Mouse (Mus musculus) forebrain, embryonic 12.5 days (tissue): ENCODE measurements around the gene Gpm6b. TPM values are rescaled to one million over a fixed set of nuclear protein-coding genes. Genes with fewer than 3 reads are reported as not detected.

Experiments
- ATAC-seq: fragments of 200-750 bp; cut with Nextera tagmentation; 2 replicates; pipeline ENCODE4 v1.8.0; 2017; ENCODE audit warnings: moderate TSS enrichment; ENCODE audit not compliant: low FRiP score
- H3K27ac ChIP-seq: fragments of 300-500 bp; sonication (generic); 2 replicates; pipeline ENCODE4 v1.5.1; 2016; ENCODE audit warnings: mild to moderate bottlenecking
- H3K27me3 ChIP-seq: fragments of 300-500 bp; sonication (generic); 2 replicates; pipeline ENCODE4 v1.6.1; 2016; ENCODE audit warnings: mild to moderate bottlenecking
- H3K36me3 ChIP-seq: fragments of 300-500 bp; sonication (generic); replicated peaks from 2 replicates; pipeline ENCODE4 v1.6.1; 2016; ENCODE audit warnings: mild to moderate bottlenecking
- H3K4me1 ChIP-seq: fragments of 300-500 bp; sonication (generic); 2 replicates; pipeline ENCODE4 v1.6.1; 2016
- H3K4me2 ChIP-seq: fragments of 300-500 bp; sonication (generic); 2 replicates; pipeline ENCODE4 v1.6.1; 2016; ENCODE audit warnings: mild to moderate bottlenecking, moderate library complexity
- H3K4me3 ChIP-seq: fragments of 300-500 bp; sonication (generic); replicated peaks from 2 replicates; pipeline ENCODE4 v1.5.1; 2016; ENCODE audit warnings: mild to moderate bottlenecking
- H3K9ac ChIP-seq: fragments of 300-500 bp; sonication (generic); 2 replicates; pipeline ENCODE4 v1.6.1; 2016; ENCODE audit warnings: mild to moderate bottlenecking
- H3K9me3 ChIP-seq: fragments of 300-500 bp; sonication (generic); 2 replicates; pipeline ENCODE4 v1.6.1; 2016
- whole genome bisulfite sequencing: fragments of 180-500 bp; shearing (Covaris S2); methylation state at CpG from one replicate; pipeline ENCODE4 v1.1.7; 2016; 5-methylcytosine and 5-hydroxymethylcytosine counted together
- polyA plus RNA-seq: library from polyadenylated mRNA; unstranded; fragments of >200 nt; fragmentation: Nextera tagmentation; extraction: Ambion mirVana; gene quantifications from 2 replicates; pipeline ENCODE4 v1.2.1, GENCODE M21; 2016

The Gpm6b gene
- 226 and 253 TPM in 2 replicates for polyA plus RNA-seq

GRCm38 (mm10) chrX:166238831-166239460 lies at the start of gene Gpm6b:
Gene Gpm6b (plus strand): TSS chrX:166238911.
- peak within 1 kb of the TSS; percentile 57 for H3K4me3 ChIP-seq
- peak; percentile 92 for ATAC-seq

DNA sequence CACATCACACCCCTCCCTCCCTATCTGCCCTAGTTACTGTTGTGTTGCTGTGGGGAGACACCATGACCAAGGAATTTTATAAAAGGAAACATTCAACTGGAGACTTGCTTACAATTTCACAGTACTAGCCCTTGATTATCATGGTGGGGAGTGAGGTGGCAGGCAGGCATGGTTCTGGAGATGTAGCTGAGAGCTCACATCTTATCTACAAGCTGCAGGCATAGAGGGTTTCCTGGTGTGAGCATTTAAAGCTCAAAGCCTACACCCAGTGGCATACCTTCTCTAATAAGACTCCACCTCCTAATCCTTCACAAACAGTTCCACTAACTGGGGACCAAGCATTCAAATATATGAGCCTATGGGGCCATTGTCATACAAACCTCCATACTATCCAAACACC lies 42.4 kb upstream of the Gpm6b start:
- Histone ChIP-seq H3K36me3 (no peaks in the 10 kb centered on the region), H3K9me3 (no peaks in the 10 kb centered on the region), H3K9ac (no peak overlapping the region), H3K27me3 (peaks cover 4% of the 10 kb centered on the region; the same call in 1 of the 2 replicates), H3K4me2 (no peak overlapping the region), H3K4me1 (no peaks in the 10 kb centered on the region), H3K27ac (no peak overlapping the region), H3K4me3 (no peak overlapping the region)
- no peak for ATAC-seq

More at GRCm38 (mm10) chrX:166238831-166239460, at the start of gene Gpm6b:
- no peaks in the 10 kb centered on the region for H3K4me1 ChIP-seq
- WGBS: 24% methylated on average over 56 of the region's 63 CpGs
- peak within 1 kb of the TSS; percentile 83 for H3K4me2 ChIP-seq
- H3K9me3 ChIP-seq: no peaks in the 10 kb centered on the region
- H3K27ac ChIP-seq: no peak within 1 kb of the TSS
- no peaks in the 10 kb centered on the region for H3K36me3 ChIP-seq
- H3K9ac ChIP-seq: peak within 1 kb of the TSS; percentile 67
- peaks cover 34% of the 10 kb centered on the region for H3K27me3 ChIP-seq

DNA sequence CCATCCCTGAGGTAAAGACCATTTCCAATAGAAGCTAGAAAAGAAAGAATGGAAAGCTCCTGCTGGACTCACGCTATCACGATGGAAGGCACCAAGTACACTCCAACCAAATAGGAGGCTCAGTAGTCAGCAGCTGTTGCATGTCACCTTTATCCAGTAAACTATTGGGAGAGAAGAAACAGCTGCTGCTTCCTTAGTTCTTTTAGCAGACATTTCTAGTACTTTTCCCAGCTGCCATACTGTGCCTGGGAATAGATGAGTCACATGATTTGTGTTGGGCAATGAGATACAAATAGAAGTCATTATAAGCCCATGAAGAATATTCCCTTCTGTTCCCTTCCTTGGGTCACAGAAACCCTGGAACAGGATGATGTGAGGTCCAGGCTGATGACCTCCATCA lies 40.4 kb upstream of the Gpm6b start:
- H3K27me3 ChIP-seq: peaks cover 4% of the 10 kb centered on the region; the same call in 1 of the 2 replicates

GRCm38 (mm10) chrX:166199812-166200211 lies 38.9 kb upstream of the Gpm6b start:
- H3K9ac ChIP-seq: no peak overlapping the region
- H3K9me3 ChIP-seq: no peaks in the 10 kb centered on the region
- H3K27ac ChIP-seq: no peak overlapping the region
- H3K4me1 ChIP-seq: no peaks in the 10 kb centered on the region
- H3K36me3 ChIP-seq: no peaks in the 10 kb centered on the region
- no peak overlapping the region for H3K4me3 ChIP-seq
- H3K4me2 ChIP-seq: no peak overlapping the region
- H3K27me3 ChIP-seq: peaks cover 4% of the 10 kb centered on the region; the same call in 1 of the 2 replicates
- ATAC-seq: no peak

More for the DNA sequence above, 40.4 kb upstream of the Gpm6b start:
- ATAC-seq: no peak
- no peak overlapping the region for H3K4me3 ChIP-seq
- H3K4me1 ChIP-seq: no peaks in the 10 kb centered on the region
- 100% methylated on average over 2 of the region's 2 CpGs for WGBS
- no peak overlapping the region for H3K9ac ChIP-seq
- H3K9me3 ChIP-seq: no peaks in the 10 kb centered on the region
- H3K27ac ChIP-seq: no peak overlapping the region
- H3K36me3 ChIP-seq: no peaks in the 10 kb centered on the region
- no peak overlapping the region for H3K4me2 ChIP-seq

DNA sequence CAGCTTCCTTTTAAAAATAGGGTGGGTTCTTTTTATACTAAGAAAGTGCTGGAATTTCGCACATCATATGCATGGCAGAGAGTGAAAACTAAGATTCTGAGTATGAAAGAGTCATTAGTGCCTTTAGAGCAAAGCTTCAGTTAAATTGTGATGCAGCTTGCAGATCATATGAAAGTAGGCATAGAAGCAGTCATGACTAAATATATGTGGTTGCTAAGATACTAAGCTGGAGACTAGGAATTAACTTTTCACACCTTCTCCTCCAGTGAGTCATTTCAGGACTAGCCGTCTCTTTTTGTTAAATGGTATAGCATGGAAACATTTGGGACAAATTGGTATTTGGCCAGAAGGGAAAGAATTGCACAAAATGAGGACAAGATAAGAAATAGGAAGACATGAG lies 24.1 kb upstream of the Gpm6b start:
- Histone ChIP-seq H3K4me2 (no peak overlapping the region), H3K36me3 (no peaks in the 10 kb centered on the region), H3K27me3 (peaks cover 44% of the 10 kb centered on the region), H3K9me3 (no peaks in the 10 kb centered on the region), H3K9ac (no peak overlapping the region), H3K27ac (no peak overlapping the region), H3K4me1 (no peaks in the 10 kb centered on the region), H3K4me3 (no peak overlapping the region)
- ATAC-seq: no peak
- 86% methylated on average over 2 of the region's 2 CpGs for WGBS

DNA sequence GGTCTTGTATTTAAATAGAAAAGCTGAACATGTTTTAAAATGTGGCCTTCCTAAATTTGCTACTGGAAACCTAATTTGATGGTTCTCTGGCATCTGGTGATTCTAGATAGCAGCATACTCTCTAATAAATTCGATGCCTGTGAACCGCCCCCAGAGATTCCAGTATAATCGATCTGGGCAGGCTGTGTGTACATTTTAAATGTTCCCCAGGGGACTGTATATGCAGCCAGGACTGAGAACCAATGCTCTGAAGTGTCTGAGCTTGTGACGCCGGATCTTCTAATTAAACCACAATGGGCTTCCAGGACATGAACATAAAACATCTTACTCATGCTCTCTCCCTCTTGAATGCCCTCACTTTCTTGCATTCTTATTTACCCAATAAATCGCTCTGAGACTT lies 22.5 kb upstream of the Gpm6b start:
- H3K27me3 ChIP-seq: peaks cover 44% of the 10 kb centered on the region
- H3K27ac ChIP-seq: no peak overlapping the region

DNA sequence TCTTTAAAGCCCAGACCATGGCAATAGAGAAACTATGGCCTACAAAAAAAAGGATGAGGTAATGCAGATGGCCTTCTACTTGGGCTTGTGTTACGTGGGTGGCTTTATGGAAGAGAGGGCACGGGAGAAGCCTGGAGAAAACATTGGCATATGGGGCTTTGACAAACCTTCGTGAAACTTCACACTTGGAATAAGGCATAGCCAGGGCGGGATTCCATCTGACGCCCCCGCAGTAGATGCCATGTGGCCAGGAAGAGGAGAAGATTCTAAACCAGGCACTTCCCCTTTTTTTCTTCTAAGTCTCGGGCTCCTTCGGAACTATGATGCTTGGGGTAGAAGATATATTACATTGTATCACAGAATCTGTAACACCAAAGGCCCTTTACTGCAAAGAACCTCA lies 22.0 kb upstream of the Gpm6b start:
- H3K4me2 ChIP-seq: no peak overlapping the region
- 95% methylated on average over 8 of the region's 8 CpGs for WGBS
- no peaks in the 10 kb centered on the region for H3K9me3 ChIP-seq
- no peaks in the 10 kb centered on the region for H3K36me3 ChIP-seq
- no peak overlapping the region for H3K4me3 ChIP-seq
- no peaks in the 10 kb centered on the region for H3K4me1 ChIP-seq
- H3K27ac ChIP-seq: no peak overlapping the region
- H3K27me3 ChIP-seq: peaks cover 42% of the 10 kb centered on the region
- no peak for ATAC-seq
- H3K9ac ChIP-seq: no peak overlapping the region

More for the DNA sequence above, 22.5 kb upstream of the Gpm6b start:
- Histone ChIP-seq H3K4me1 (no peaks in the 10 kb centered on the region), H3K9me3 (no peaks in the 10 kb centered on the region), H3K4me2 (no peak overlapping the region), H3K36me3 (no peaks in the 10 kb centered on the region), H3K9ac (no peak overlapping the region), H3K4me3 (no peak overlapping the region)
- 86% methylated on average over 6 of the region's 6 CpGs for WGBS
- ATAC-seq: no peak

DNA sequence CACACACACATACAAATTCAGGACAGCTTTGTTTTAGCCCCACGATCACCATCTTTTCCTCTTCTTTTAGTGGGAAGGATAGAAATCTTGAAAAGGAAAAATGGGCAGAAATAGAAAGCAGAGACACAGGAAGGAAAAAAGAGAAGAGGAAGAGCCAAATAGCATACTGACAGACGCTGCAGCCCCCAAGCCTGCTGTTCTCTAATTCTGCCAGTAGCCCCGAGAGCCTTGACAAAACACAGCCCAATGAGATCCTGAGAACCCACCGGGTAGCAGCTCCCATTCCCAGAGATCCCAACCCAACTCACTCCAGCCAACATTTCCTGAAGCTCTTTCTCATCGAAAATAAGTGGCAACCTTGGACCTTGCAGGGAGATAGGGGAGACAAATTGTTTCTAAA lies 19.4 kb upstream of the Gpm6b start:
- Histone ChIP-seq H3K27ac (no peak overlapping the region), H3K4me3 (no peak overlapping the region), H3K4me1 (no peaks in the 10 kb centered on the region), H3K9me3 (no peaks in the 10 kb centered on the region), H3K9ac (no peak overlapping the region), H3K36me3 (no peaks in the 10 kb centered on the region), H3K4me2 (no peak overlapping the region), H3K27me3 (peaks cover 27% of the 10 kb centered on the region)
- ATAC-seq: no peak
- 70% methylated on average over 5 of the region's 5 CpGs for WGBS

DNA sequence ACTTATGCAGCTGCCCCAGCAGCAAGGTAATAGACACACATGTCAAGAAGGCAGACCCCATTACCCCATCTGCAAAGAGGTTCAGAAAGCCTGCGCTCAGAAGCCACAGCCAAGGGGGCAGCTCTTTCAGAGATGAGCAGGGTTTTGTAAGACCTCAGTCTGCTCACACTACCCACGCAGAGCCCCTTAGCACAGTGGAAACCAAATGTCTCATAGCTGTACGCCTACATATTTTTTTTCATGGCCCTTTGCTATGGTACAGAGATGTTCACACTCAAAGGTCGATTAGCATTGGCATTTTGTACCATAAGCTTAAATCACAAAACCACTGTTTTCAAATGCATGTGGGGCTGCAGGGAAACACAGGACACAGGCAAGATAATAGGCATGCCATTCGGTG lies 11.9 kb upstream of the Gpm6b start:
- no peak overlapping the region for H3K4me3 ChIP-seq
- H3K4me1 ChIP-seq: no peaks in the 10 kb centered on the region
- no peaks in the 10 kb centered on the region for H3K36me3 ChIP-seq
- H3K9me3 ChIP-seq: no peaks in the 10 kb centered on the region
- no peak overlapping the region for H3K9ac ChIP-seq
- H3K27ac ChIP-seq: no peak overlapping the region
- no peak overlapping the region for H3K4me2 ChIP-seq
- peaks cover 18% of the 10 kb centered on the region; the same call in 1 of the 2 replicates for H3K27me3 ChIP-seq
- ATAC-seq: no peak
- 64% methylated on average over 5 of the region's 5 CpGs for WGBS

DNA sequence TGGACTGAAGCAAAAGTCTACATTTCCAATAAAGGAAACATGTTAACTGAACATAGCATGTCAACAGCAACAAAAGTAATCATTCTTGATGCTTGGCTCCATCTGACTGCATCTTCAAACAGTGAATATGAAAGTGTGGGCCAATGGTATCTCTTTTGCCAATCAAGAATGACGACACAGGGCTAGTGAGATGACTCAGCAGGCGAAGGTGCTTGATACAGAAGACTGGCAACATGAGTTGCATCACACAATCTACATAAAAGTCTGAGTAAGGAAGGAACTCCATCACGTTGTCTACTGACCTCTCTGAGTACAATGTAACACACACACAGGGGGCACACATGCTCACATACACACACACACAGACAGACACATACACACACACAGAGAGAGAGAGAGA lies 9.0 kb upstream of the Gpm6b start:
- WGBS: 84% methylated on average over 3 of the region's 3 CpGs
- no peaks in the 10 kb centered on the region for H3K9me3 ChIP-seq
- no peak overlapping the region for H3K4me2 ChIP-seq
- H3K36me3 ChIP-seq: no peaks in the 10 kb centered on the region
- ATAC-seq: no peak
- H3K27me3 ChIP-seq: peaks cover 29% of the 10 kb centered on the region
- no peaks in the 10 kb centered on the region for H3K4me1 ChIP-seq
- H3K9ac ChIP-seq: no peak overlapping the region
- H3K4me3 ChIP-seq: no peak overlapping the region
- H3K27ac ChIP-seq: no peak overlapping the region

DNA sequence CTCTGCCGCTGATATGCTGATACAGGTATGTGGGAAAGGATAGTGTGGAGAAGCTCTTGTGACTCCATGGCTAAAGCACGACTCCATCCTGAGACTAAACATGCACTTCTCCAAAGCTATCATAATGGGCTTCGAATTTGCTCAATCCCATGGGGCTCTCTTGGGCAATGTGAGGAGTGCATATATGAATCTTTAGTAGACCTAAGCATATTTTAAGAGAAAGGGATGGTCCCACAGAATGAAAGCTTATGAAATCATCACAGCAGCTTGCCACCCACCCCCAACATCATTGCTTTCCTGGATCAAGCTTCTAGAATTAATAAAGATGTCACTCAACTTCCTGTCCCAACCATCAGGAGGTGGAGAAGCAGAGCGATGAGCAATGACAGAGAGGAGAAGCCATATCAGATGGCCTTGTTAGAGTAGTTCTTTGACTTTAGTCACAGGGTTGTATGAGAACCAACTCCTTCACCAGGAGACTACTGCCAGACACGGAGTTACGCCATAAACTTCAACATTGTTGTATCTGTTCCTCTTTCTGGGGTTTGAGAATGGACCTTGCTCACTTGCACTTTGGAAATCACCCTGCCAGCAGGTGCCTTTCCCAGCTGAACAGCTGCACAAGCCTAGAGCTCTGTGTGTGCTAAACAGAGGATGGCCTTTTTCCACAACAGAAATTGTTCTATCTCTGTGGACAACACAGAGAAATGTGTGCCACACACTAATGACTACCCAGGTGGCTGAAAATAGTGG lies 8.0 kb upstream of the Gpm6b start:
- H3K27ac ChIP-seq: no peak overlapping the region
- H3K27me3 ChIP-seq: peaks cover 29% of the 10 kb centered on the region
- H3K9ac ChIP-seq: no peak overlapping the region
- no peaks in the 10 kb centered on the region for H3K36me3 ChIP-seq
- H3K4me3 ChIP-seq: no peak overlapping the region
- 87% methylated on average over 6 of the region's 6 CpGs for WGBS
- no peak overlapping the region for H3K4me2 ChIP-seq
- no peaks in the 10 kb centered on the region for H3K4me1 ChIP-seq
- no peak for ATAC-seq
- no peaks in the 10 kb centered on the region for H3K9me3 ChIP-seq

- H3K4me2 ChIP-seq: no peak overlapping the region
- no peak overlapping the region for H3K9ac ChIP-seq
- no peaks in the 10 kb centered on the region for H3K9me3 ChIP-seq
- WGBS: 48% methylated on average over 2 of the region's 2 CpGs
- no peaks in the 10 kb centered on the region for H3K36me3 ChIP-seq
- H3K27ac ChIP-seq: no peak overlapping the region
- H3K4me1 ChIP-seq: no peaks in the 10 kb centered on the region
- ATAC-seq: no peak
- no peak overlapping the region for H3K4me3 ChIP-seq
- H3K27me3 ChIP-seq: peaks cover 43% of the 10 kb centered on the region
These were observed 2.6 kb upstream of the Gpm6b start for GRCm38 (mm10) chrX:166236131-166236530.

DNA sequence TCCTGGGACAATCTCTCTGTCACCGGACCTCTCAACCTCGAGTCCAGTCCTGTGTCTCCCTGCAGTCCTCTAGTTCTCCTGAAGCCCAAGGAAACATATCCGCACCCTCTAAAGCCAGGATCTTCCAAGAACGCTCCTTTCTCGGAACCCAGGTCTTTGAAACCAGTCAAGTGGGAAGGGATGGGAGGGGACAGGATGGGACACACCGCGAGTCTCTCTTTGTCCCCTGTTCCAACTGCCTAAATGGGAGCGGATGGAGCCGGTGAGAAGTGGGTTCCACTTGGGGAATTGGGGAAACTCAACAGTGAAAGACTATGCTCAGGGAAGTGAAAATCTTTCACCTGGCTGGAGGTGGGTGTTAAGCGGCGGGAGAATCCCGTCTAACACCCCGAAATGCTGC lies 809 bp downstream of the Gpm6b start:
- Histone ChIP-seq H3K4me3 (peak overlapping the region; percentile 57), H3K9ac (peak overlapping the region; percentile 67), H3K27me3 (peaks cover 34% of the 10 kb centered on the region), H3K36me3 (no peaks in the 10 kb centered on the region), H3K4me1 (no peaks in the 10 kb centered on the region), H3K4me2 (peak overlapping the region; percentile 83), H3K27ac (no peak overlapping the region), H3K9me3 (no peaks in the 10 kb centered on the region)
- ATAC-seq: peak; percentile 21; the same call in 1 of the 2 replicates
- WGBS: 26% methylated on average over 13 of the region's 13 CpGs
